Mouse (Mus musculus) heart, embryonic 14.5 days (tissue): ENCODE measurements at regions not wholly inside any gene's neighbourhood (a gene's known extent, or its start where the extent isn't known, plus 50 kb on each side); places are given as distances from the start of the nearest gene placed in this dataset. TPM values are rescaled to one million over a fixed set of nuclear protein-coding genes. Genes with fewer than 3 reads are reported as not detected.
"Not testable (repeated sequence)": the region's sequence is repeated elsewhere in the genome, so short reads cannot be mapped to it uniquely, and the experiment has no call there.

ENCODE experiments used
- ATAC-seq: fragments of 200-750 bp; cut with Nextera tagmentation; 2 replicates; pipeline ENCODE4 v1.8.0; 2017; ENCODE audit warnings: low read depth, moderate TSS enrichment; ENCODE audit not compliant: insufficient number of reproducible peaks, insufficient read depth, low FRiP score
- H3K27ac ChIP-seq, 2 experiments: fragments of 200-500 bp in 1 of 2; fragments of 300-500 bp in 1 of 2; sonication (generic) in 1 of 2; replicated peaks in 1 of 2; 2 replicates each; pipeline ENCODE4 v1.5.1; 2012 to 2014; ENCODE audit warnings: low read depth in 2 of 2, low read length in 2 of 2, control low read depth in 1 of 2, mild to moderate bottlenecking in 1 of 2, mixed read lengths in 1 of 2; ENCODE audit not compliant: control insufficient read depth in 1 of 2, insufficient read depth in 1 of 2
- H3K27me3 ChIP-seq: fragments of 300-500 bp; sonication (generic); 2 replicates; pipeline ENCODE4 v1.6.1; 2014; ENCODE audit warnings: mild to moderate bottlenecking, low read length, control low read depth; ENCODE audit not compliant: control insufficient read depth, insufficient read depth
- H3K36me3 ChIP-seq: fragments of 300-500 bp; sonication (generic); 2 replicates; pipeline ENCODE4 v1.6.1; 2014; ENCODE audit warnings: mild to moderate bottlenecking, control low read depth, low read length, mixed read lengths; ENCODE audit not compliant: control insufficient read depth, insufficient read depth
- H3K4me1 ChIP-seq, 2 experiments: fragments of 200-500 bp in 1 of 2; fragments of 300-500 bp in 1 of 2; sonication (generic) in 1 of 2; 2 replicates each; pipeline ENCODE4 v1.6.1; 2012 to 2014; ENCODE audit warnings: low read length in 2 of 2, control low read depth in 1 of 2, mixed read lengths in 1 of 2; ENCODE audit not compliant: control insufficient read depth in 2 of 2, insufficient read depth in 2 of 2
- H3K4me2 ChIP-seq: fragments of 300-500 bp; sonication (generic); 2 replicates; pipeline ENCODE4 v1.6.1; 2014; ENCODE audit warnings: mild to moderate bottlenecking, low read length
- H3K4me3 ChIP-seq, 2 experiments: fragments of 200-500 bp in 1 of 2; fragments of 300-500 bp in 1 of 2; sonication (generic) in 1 of 2; 2 replicates each; pipeline ENCODE4 v1.5.1; 2012 to 2014; ENCODE audit warnings: low read length in 2 of 2, mild to moderate bottlenecking in 2 of 2, control low read depth in 1 of 2, low read depth in 1 of 2, moderate library complexity in 1 of 2; ENCODE audit not compliant: control insufficient read depth in 1 of 2, insufficient read depth in 1 of 2
- H3K9ac ChIP-seq: fragments of 300-500 bp; sonication (generic); 2 replicates; pipeline ENCODE4 v1.6.1; 2014; ENCODE audit warnings: mild to moderate bottlenecking, low read length
- H3K9me3 ChIP-seq: fragments of 300-500 bp; sonication (generic); 2 replicates; pipeline ENCODE4 v1.6.1; 2016; ENCODE audit warnings: low read length, control low read depth; ENCODE audit not compliant: control insufficient read depth
- WGBS: fragments of 180-500 bp; shearing (Covaris S2); extraction: QIAGEN DNeasy Blood & Tissue Kit; methylation state at CpG from one replicate; pipeline ENCODE4 v1.1.7; 2014; 5-methylcytosine and 5-hydroxymethylcytosine counted together
- microRNA-seq: library from miRNA; unstranded; fragments of <30 nt; microRNA quantifications from one replicate; pipeline ENCODE4, GENCODE M21; 2016

GRCm38 (mm10) chr12:23216521-23216920, 563.5 kb downstream of the Gm10330 start:
- not testable (repeated sequence) for H3K27ac ChIP-seq, H3K9ac ChIP-seq, H3K4me2 ChIP-seq, H3K4me3 ChIP-seq, H3K36me3 ChIP-seq, H3K27me3 ChIP-seq, H3K4me1 ChIP-seq, ATAC-seq, H3K9me3 ChIP-seq
- 56% methylated on average over 1 of the region's 5 CpGs for WGBS

GRCm38 (mm10) chr12:23189546-23189945, 590.5 kb downstream of the Gm10330 start:
- not testable (repeated sequence) for H3K36me3 ChIP-seq, H3K27ac ChIP-seq, H3K27me3 ChIP-seq, H3K4me1 ChIP-seq, H3K9me3 ChIP-seq
- Histone ChIP-seq H3K4me3 (peak overlapping the region; percentile 44 to 57), H3K9ac (peak overlapping the region; percentile 60), H3K4me2 (peak overlapping the region; percentile 59)
- ATAC-seq, result peak; percentile 59; the same call in 1 of the 2 replicates
- 1% methylated on average over 32 of the region's 42 CpGs for WGBS

DNA sequence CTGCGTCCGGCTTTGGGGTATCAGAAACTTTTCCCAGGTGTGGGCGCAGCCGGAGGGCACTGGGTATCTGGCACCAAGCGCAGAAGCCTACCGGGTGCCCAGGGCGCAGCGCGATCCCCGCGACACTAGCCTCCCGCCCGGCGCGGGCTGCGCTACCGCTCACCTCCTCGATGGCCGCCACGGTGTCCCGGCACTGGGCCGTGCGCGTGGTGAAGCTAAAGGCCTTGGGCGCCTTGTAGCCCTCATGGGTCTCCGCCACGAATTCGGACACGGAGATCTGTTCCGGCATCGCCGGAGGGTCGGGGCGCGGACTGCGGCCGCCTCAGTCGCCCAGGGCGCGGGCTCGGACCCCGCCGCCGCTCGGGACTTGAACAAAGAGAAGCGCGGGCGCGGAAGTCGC, 591.0 kb downstream of the Gm10330 start:
- 2% methylated on average over 35 of the region's 50 CpGs for WGBS
- H3K4me1 ChIP-seq, H3K27me3 ChIP-seq, H3K9me3 ChIP-seq, H3K36me3 ChIP-seq, H3K27ac ChIP-seq, ATAC-seq: not testable (repeated sequence)
- H3K4me2 ChIP-seq, result peak overlapping the region; percentile 59
- peak overlapping the region; percentile 60 for H3K9ac ChIP-seq
- peak overlapping the region; percentile 44 to 57 for H3K4me3 ChIP-seq

Small RNAs in the stretch of these regions (microRNA-seq; reads per million reads assigned to microRNA genes)
- not detected for gene Gm26140
